Mouse (Mus musculus): Measurements from ENCODE around the gene Mbnl2. TPM values are rescaled to one million over a fixed set of nuclear protein-coding genes. Genes with fewer than 3 reads are reported as not detected.

Mbnl2 gene
- polyA plus RNA-seq, 1 experiment: 18.9 TPM

DNA sequence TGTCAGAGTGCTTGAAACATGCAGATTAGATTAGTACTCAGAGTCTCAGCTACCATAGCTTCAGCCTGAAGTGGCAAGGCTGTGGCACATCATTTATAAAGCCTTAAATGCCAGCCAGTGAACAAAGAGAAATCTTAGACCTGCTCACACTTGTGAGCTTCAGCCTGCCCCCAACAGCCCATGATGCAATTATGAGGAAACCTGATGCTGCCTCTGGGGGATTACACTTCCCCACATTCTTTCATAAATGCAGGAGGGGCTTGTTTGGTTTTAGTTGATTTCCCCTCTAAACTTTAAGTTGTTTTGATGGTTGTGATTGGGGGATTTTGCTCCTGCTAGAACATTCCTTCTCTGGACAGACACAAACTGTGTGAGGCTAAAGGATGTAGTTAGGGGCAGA lies 4.7 kb downstream of the Mbnl2 start:
- DNase-seq (ENCODE audit: low read depth in 1 of 2, low spot score in 2 of 2): no peak
- H3K4me1 ChIP-seq (ENCODE audit: control insufficient read depth, insufficient read depth, insufficient read length): peaks cover 13% of the 10 kb centered on the region
- TF ChIP-seq CTCF (IDR thresholded peaks at IDR 0.05; ENCODE audit: extremely low read depth, insufficient read depth, insufficient read length, insufficient replicate concordance) (no peak), POLR2A (IDR thresholded peaks at IDR 0.05; ENCODE audit: low read depth, low read length) (no peak)
- H3K27ac ChIP-seq (ENCODE audit: insufficient read depth, low read length): no peak overlapping the region
- H3K4me3 ChIP-seq (ENCODE audit: extremely low read depth, insufficient read depth, insufficient read length): no peak overlapping the region
- H3K36me3 ChIP-seq (ENCODE audit: control insufficient read depth, insufficient read depth, low read length): no peaks in the 10 kb centered on the region
- H3K27me3 ChIP-seq (ENCODE audit: control insufficient read depth, insufficient read depth, low read length): no peaks in the 10 kb centered on the region

DNA sequence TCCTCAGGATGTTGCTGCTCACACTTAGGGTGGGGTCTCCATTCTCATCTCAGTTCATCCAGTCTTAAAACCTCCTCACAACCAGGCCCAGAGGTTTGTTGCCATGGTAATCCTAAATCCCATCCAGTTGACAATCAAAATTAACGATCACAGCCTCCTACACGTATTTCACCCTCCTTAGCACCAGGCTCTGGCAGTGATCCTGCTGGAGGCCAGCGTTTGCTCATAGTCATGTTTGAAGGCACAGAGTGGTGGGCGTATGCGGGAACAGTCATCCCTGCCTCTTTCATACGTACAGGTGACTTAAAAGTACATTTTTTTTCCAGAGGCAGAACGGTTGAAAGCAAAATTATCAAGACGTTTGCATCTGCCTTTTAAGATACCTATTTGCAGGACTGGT lies 8.3 kb downstream of the Mbnl2 start:
- H3K36me3 ChIP-seq (ENCODE audit: control insufficient read depth, insufficient read depth, low read length): no peaks in the 10 kb centered on the region; the same call in 1 of the 2 replicates
- no peak overlapping the region for H3K27ac ChIP-seq (ENCODE audit: insufficient read depth, low read length)
- H3K4me3 ChIP-seq (ENCODE audit: extremely low read depth, insufficient read depth, insufficient read length): no peak overlapping the region
- no peaks in the 10 kb centered on the region for H3K27me3 ChIP-seq (ENCODE audit: control insufficient read depth, insufficient read depth, low read length)
- peaks cover 27% of the 10 kb centered on the region for H3K4me1 ChIP-seq (ENCODE audit: control insufficient read depth, insufficient read depth, insufficient read length)
- no peak for TF ChIP-seq POLR2A (IDR thresholded peaks at IDR 0.05; ENCODE audit: low read depth, low read length)
- TF ChIP-seq CTCF (IDR thresholded peaks at IDR 0.05; ENCODE audit: extremely low read depth, insufficient read depth, insufficient read length, insufficient replicate concordance): no peak
- DNase-seq (ENCODE audit: low read depth in 1 of 2, low spot score in 2 of 2): no peak
- 87% methylated on average over 8 of the region's 8 CpGs for WGBS

DNA sequence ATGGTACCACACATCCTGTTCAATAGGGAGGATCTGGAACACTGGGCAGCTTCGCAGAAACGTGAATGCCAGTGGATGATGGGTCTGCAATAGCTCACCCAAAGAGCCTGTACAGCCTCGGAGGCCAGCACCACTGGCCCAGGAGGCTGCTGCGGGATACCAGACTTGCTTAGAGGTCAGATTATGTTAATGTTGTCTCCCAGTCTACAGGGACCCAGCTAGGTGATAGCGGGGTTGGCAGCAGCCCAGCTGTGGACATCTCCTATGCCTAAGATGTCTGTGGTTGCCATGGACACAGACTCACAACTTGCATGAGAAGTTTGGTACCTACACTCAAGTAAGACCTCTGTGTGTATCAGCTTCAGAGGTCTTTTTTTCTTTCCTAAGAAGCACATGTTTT lies 9.0 kb downstream of the Mbnl2 start:
- Histone ChIP-seq H3K4me1 (ENCODE audit: control insufficient read depth, insufficient read depth, insufficient read length) (peaks cover 27% of the 10 kb centered on the region), H3K36me3 (ENCODE audit: control insufficient read depth, insufficient read depth, low read length) (no peaks in the 10 kb centered on the region; the same call in 1 of the 2 replicates), H3K27ac (ENCODE audit: insufficient read depth, low read length) (no peak overlapping the region), H3K27me3 (ENCODE audit: control insufficient read depth, insufficient read depth, low read length) (no peaks in the 10 kb centered on the region), H3K4me3 (ENCODE audit: extremely low read depth, insufficient read depth, insufficient read length) (no peak overlapping the region)
- TF ChIP-seq CTCF (IDR thresholded peaks at IDR 0.05; ENCODE audit: extremely low read depth, insufficient read depth, insufficient read length, insufficient replicate concordance): no peak
- no peak for TF ChIP-seq POLR2A (IDR thresholded peaks at IDR 0.05; ENCODE audit: low read depth, low read length)
- no peak for DNase-seq (ENCODE audit: low read depth in 1 of 2, low spot score in 2 of 2)
- 88% methylated on average over 5 of the region's 5 CpGs for WGBS

DNA sequence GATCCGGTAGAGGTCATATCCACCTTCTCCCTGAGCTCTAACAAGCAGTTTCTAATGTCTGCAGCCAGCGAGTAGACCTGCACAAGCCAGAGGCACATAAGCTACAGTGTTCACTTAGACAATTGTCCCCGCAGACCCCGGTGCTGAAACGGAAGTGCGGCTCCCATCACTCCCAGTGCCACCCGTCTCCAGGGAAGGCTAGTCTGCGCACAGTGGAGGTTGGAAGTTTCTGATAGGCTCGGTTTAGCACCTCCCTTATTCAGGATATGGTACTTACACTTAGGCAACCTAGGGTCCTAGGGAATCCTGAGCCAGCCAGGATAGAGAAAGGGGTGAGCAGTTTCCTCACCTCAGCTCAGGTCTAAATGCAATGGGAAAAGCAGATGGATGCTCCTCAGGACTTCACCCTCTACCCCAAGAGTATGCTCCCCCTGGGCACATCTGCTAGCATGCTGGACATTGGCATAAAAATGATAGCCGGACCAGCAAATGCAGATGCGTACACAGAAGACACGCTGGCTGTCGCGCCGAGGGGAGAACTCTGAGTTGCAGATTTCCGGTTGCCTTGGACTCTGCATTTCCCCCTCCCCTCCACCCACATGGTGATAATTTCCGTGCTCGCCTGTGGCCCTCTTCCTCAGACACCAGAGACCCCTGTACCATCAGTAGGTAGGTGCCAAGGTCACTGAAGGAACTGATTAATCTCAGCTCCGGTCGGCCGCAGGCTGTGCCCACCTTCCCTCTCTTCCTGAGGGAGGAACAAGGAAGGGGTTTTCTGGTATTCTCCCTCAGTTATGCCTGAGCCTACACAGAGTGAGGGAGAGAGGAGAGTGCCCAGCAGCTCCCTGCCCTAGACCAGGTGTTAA lies 11.9 kb downstream of the Mbnl2 start:
- no peak for DNase-seq (ENCODE audit: low read depth in 1 of 2, low spot score in 2 of 2)
- no peak overlapping the region for H3K27ac ChIP-seq (ENCODE audit: insufficient read depth, low read length)
- H3K4me3 ChIP-seq (ENCODE audit: extremely low read depth, insufficient read depth, insufficient read length): no peak overlapping the region
- H3K27me3 ChIP-seq (ENCODE audit: control insufficient read depth, insufficient read depth, low read length): no peaks in the 10 kb centered on the region
- 56% methylated on average over 21 of the region's 21 CpGs for WGBS
- no peak for TF ChIP-seq POLR2A (IDR thresholded peaks at IDR 0.05; ENCODE audit: low read depth, low read length)
- TF ChIP-seq CTCF (IDR thresholded peaks at IDR 0.05; ENCODE audit: extremely low read depth, insufficient read depth, insufficient read length, insufficient replicate concordance): no peak
- no peaks in the 10 kb centered on the region; the same call in 1 of the 2 replicates for H3K36me3 ChIP-seq (ENCODE audit: control insufficient read depth, insufficient read depth, low read length)
- peaks cover 28% of the 10 kb centered on the region for H3K4me1 ChIP-seq (ENCODE audit: control insufficient read depth, insufficient read depth, insufficient read length)

DNA sequence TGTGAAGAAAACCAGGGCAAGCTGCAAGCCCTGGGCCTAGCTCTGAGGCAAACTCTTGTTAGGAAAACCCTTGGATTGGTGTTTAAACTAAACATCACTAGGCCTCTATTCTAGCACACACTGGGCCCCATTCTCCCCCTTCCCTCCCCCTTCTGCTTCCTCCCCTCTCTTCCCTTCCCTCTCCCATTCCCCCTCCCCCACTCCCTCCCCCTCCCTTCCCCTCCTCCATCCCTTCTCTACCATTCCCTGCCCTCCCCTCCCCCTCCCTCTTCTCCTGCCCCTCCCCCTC lies 12.5 kb downstream of the Mbnl2 start:
- Histone ChIP-seq H3K36me3 (ENCODE audit: control insufficient read depth, insufficient read depth, low read length) (no peaks in the 10 kb centered on the region; the same call in 1 of the 2 replicates), H3K27me3 (ENCODE audit: control insufficient read depth, insufficient read depth, low read length) (no peaks in the 10 kb centered on the region), H3K4me1 (ENCODE audit: control insufficient read depth, insufficient read depth, insufficient read length) (peaks cover 28% of the 10 kb centered on the region), H3K27ac (ENCODE audit: insufficient read depth, low read length) (no peak overlapping the region), H3K4me3 (ENCODE audit: extremely low read depth, insufficient read depth, insufficient read length) (no peak overlapping the region)
- DNase-seq (ENCODE audit: low read depth in 1 of 2, low spot score in 2 of 2): no peak
- TF ChIP-seq POLR2A (IDR thresholded peaks at IDR 0.05; ENCODE audit: low read depth, low read length) (no peak), CTCF (IDR thresholded peaks at IDR 0.05; ENCODE audit: extremely low read depth, insufficient read depth, insufficient read length, insufficient replicate concordance) (no peak)

DNA sequence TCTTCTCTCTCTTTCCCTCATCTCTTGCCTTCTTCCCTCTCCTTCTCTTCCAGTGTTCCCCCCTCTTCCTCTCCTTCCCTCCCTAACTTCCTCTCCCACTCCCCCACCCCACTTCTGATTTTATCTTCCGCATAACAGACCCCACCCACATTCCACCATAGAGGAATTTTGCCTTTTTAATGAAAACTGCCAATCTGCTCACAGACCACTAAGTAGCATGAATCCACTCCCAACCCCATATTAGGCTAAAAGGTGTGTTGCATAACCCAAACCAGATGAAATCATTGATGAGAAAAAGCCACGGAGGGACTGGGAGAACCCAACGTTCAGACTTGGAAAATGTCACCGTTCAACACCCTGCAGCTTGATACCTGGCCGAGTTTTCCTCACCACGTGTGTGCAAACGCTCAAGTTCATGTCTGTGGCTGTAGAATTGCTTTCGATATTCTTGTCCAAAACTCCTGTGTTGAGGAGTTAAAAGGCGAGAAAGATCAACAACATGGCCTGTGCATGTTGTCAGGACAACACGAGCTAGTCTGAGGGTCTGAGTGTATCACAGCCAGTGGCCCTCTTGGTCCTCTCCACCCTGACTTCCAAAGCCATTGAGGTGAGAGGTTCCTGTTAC lies 13.0 kb downstream of the Mbnl2 start:
- Histone ChIP-seq H3K27ac (ENCODE audit: insufficient read depth, low read length) (peak overlapping the region; percentile 7; the same call in 1 of the 2 replicates), H3K27me3 (ENCODE audit: control insufficient read depth, insufficient read depth, low read length) (no peaks in the 10 kb centered on the region), H3K4me1 (ENCODE audit: control insufficient read depth, insufficient read depth, insufficient read length) (peaks cover 28% of the 10 kb centered on the region), H3K4me3 (ENCODE audit: extremely low read depth, insufficient read depth, insufficient read length) (no peak overlapping the region), H3K36me3 (ENCODE audit: control insufficient read depth, insufficient read depth, low read length) (no peaks in the 10 kb centered on the region; the same call in 1 of the 2 replicates)
- TF ChIP-seq CTCF (IDR thresholded peaks at IDR 0.05; ENCODE audit: extremely low read depth, insufficient read depth, insufficient read length, insufficient replicate concordance) (no peak), POLR2A (IDR thresholded peaks at IDR 0.05; ENCODE audit: low read depth, low read length) (no peak)
- WGBS: 81% methylated on average over 10 of the region's 10 CpGs
- DNase-seq (ENCODE audit: low read depth in 1 of 2, low spot score in 2 of 2): no peak

DNA sequence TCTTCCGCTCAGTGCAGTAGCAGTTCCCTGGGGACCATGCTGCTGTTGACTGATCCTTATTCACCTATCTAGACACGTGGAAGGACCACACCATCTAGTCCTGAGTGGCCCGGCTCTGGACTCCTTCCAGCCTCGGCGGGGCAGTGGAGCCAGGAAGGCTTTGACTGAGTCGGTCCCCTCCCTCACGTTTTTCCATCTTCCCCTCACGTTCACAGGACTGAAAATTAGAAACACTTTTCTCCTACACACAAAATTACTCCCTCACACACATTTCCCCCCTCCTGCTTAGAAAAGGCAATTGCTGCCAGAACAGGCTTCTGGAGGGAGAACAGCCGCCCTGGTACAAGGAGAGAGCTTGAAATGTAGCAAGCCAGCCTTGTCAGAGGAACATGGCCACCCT lies 13.6 kb downstream of the Mbnl2 start:
- peaks cover 30% of the 10 kb centered on the region for H3K4me1 ChIP-seq (ENCODE audit: control insufficient read depth, insufficient read depth, insufficient read length)

More for the DNA sequence above, 13.6 kb downstream of the Mbnl2 start:
- TF ChIP-seq CTCF (IDR thresholded peaks at IDR 0.05; ENCODE audit: extremely low read depth, insufficient read depth, insufficient read length, insufficient replicate concordance) (no peak), POLR2A (IDR thresholded peaks at IDR 0.05; ENCODE audit: low read depth, low read length) (no peak)
- no peak for DNase-seq (ENCODE audit: low read depth in 1 of 2, low spot score in 2 of 2)
- no peak overlapping the region for H3K4me3 ChIP-seq (ENCODE audit: extremely low read depth, insufficient read depth, insufficient read length)
- no peaks in the 10 kb centered on the region; the same call in 1 of the 2 replicates for H3K36me3 ChIP-seq (ENCODE audit: control insufficient read depth, insufficient read depth, low read length)
- 72% methylated on average over 9 of the region's 9 CpGs for WGBS
- peak overlapping the region; percentile 31; the same call in 1 of the 2 replicates for H3K27ac ChIP-seq (ENCODE audit: insufficient read depth, low read length)
- no peaks in the 10 kb centered on the region for H3K27me3 ChIP-seq (ENCODE audit: control insufficient read depth, insufficient read depth, low read length)
